Mouse (Mus musculus): ENCODE data around the gene Zbtb12. TPM values are rescaled to one million over a fixed set of nuclear protein-coding genes. Genes with fewer than 3 reads are reported as not detected.

Gene Zbtb12
- total RNA-seq, 2 experiments from 2014 or later = 4.6 to 5.7 TPM

- peak in 1 of 2 experiments; percentile 23 for DNase-seq
- intact Hi-C loops (cut with DNase I) = no loop called here
Observed at GRCm38 (mm10) chr17:34861704-34862415, 17.4 kb upstream of the Zbtb12 start.

DNA sequence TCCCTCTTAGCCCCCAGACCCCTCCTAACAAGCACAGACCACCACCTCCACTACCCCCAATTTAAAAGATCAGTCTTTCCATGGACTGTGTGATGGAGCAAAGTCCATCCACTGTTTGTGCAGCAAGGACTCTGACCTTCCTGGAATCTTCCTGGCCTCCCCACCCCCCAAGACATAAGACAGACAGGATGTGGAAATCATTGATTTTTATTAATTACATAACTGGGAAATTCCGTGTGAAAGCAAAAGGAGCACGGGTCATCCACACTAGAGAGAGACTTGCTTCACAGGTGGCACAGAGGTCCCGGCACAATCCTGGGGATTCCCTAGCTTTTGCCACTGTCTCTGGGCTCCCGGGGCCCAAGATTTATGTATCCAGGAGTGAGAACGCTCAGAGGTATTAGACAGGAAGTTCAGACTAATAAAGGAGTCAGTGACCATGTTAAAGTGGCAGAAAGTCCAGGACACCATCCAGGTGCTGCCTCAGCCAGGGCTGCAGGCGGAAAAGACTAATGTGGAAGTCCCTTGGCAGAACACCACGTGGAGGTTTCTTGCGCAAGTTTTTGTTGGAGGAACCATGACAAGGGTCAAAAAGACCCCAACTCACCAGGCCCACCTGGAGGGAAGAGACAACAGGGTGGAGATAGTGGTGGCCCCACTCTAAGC is 16.7 kb upstream of the Zbtb12 start, which contains the start of gene Cfb:
Gene Cfb (minus strand): TSS at position 103 of the 666 bp plus-strand sequence.
- intact Hi-C loops (cut with DNase I) = no loop called here
- DNase-seq = no peak

DNA sequence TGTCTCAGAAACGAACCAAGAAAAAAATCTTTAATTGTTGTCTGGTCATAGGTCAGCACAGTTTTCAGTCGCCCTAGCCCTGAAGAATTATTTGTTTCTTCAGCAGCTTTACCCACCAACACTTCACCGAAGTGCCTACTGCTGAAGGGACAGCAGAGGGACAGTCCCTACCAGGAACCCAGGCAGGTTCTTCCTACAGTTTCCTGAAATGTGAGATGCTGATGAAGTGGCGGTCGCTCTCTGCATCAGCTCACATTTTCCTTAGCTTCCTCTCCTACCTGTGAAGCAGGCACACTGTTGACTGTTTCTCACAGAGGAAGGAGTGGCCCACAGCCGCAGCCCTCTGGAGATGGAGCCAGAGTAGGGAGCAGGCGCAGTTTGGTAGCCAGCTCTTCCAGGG is 13.3 kb upstream of the Zbtb12 start:
- intact Hi-C loops (cut with DNase I) = no loop called here

GRCm38 (mm10) chr17:34874321-34874720 is 5.0 kb upstream of the Zbtb12 start:
- no peak for DNase-seq
- intact Hi-C loops (cut with DNase I) = no loop called here

More for the DNA sequence above, 13.3 kb upstream of the Zbtb12 start:
- DNase-seq = no peak

GRCm38 (mm10) chr17:34881166-34881565 is 1.9 kb downstream of the Zbtb12 start:
- intact Hi-C loops (cut with DNase I) = no loop called here
- no peak for DNase-seq

DNA sequence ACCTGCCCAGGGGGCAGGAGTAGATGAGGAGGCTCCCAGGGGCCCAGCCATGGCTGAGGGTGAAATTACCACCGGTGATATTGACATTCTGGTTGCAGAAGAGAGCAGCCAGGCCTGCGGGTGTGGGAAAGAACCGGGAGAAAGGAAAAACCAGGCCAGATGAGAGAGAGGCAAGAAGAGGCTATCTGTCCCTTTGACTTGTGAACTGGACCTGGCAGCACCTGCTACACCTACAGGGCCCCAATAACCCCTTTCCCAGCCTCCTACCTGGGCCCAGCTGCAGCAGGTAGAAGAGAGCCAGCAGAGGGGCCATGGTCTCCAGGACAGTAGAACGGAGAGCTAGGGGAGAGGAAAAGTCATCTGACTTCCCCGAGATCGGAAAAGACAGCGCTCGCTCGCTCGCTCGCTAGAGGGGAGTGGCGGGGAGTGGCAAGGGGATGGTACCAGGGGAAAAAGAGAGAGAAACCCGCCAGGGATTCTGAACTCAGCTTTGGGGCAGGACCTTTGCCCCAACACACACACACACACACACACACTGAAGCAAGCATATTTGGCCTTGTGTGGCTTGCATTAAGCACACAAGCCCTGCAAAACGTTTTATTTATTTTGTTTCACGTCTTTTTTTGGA is 2.5 kb downstream of the Zbtb12 start, which contains the start of gene Gm20547:
Gene Gm20547 (minus strand): TSS at position 360 of the 628 bp plus-strand sequence.
- intact Hi-C loops (cut with DNase I) = no loop called here
- DNase-seq = no peak

- intact Hi-C loops (cut with DNase I) = no loop called here
- DNase-seq = no peak
Observed at GRCm38 (mm10) chr17:34883332-34883731, 4.0 kb downstream of the Zbtb12 start.

GRCm38 (mm10) chr17:34884704-34885103 is 5.4 kb downstream of the Zbtb12 start:
- intact Hi-C loops (cut with DNase I) = no loop called here
- DNase-seq = no peak

DNA sequence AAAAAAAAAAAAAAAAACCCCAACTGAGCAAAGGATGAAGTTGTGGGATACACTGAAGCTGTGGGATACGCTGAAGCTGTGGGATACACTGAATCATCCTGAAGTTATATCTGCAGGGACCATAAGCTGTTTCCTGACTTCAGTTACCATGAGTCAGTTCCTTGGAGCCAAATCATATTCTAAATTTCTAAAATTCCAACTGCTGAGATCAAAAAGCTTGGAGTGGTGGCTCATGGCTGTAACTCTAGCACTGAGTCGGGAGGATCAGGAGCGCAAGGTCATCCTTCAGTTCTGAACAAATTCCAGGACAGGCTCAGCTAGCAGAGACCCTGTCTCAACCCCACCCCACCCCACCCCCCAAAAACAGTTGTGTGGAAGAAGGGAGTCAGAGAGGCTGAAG is 6.3 kb downstream of the Zbtb12 start:
- intact Hi-C loops (cut with DNase I) = no loop called here
- DNase-seq = no peak

DNA sequence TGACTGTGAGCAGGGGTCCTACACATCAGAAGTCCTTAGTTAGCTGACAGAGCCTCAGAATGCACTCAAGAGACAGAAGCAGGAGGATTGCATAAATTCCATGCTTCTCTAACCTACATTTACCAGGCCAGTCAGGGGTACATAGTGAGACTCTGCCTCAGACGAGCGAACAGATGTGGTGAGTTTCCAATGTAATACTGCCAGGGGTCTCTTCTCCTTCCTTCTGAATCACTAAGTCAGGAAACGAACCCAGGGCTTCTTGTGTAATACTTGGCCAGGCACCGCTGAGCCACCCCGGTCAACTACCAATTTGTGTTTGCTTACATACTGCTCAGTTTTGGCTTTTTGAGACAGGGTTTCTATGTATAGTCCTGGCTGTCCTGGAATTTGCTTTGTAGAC is 8.7 kb downstream of the Zbtb12 start:
- no peak for DNase-seq
- intact Hi-C loops (cut with DNase I) = no loop called here

DNA sequence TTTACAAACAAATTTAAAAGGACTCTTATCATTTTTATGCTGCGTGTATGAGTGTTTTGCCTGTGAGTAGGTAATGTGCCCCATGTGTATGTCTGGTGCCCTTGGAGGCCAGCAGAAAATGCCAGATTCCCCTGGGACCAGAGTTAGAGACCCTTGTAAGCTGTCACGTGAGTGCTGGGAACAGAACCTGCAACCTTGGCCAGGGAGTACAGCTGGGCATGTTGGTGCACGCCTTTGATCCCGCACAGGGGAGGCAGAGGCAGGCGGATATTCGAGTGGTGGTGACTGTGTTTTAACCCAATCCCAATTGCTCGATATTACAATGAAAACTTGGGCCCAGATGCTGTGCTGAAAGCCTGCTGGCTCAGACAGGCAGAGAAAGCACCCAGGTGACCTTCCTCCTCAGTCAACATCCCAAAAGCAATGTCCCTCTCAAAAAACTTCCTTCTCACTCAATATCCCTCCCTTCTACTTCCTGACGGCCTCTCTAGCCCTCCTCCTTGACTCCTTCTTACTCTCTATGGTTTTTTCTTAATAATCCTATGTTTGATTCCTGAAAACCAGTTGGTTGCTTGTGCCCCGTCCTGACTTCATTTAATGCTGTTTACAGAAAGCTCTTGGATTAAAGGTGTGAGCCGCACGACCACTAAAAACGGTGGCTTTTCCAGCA is 10.9 kb downstream of the Zbtb12 start:
- DNase-seq = no peak
- intact Hi-C loops (cut with DNase I) = no loop called here

DNA sequence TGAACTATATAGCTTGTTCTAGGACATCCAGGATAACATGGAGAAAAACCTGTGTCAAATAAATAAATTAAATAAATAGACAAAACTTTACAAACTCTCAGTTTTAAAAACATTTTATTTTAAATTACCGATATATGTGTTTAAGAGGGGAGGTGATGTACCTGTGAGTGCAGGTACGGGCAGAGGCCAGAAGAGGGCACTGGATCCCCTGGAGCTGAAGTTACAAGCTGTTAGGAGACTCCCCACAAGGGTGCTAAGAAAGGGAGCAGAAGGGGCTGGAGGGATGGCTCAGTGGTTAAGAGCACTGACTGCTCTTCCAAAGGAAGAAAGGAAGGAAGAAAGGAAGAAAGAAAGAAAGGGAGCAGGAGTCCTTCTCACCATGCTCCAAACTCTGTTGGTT is 12.1 kb downstream of the Zbtb12 start:
- intact Hi-C loops (cut with DNase I) = no loop called here
- no peak for DNase-seq

DNA sequence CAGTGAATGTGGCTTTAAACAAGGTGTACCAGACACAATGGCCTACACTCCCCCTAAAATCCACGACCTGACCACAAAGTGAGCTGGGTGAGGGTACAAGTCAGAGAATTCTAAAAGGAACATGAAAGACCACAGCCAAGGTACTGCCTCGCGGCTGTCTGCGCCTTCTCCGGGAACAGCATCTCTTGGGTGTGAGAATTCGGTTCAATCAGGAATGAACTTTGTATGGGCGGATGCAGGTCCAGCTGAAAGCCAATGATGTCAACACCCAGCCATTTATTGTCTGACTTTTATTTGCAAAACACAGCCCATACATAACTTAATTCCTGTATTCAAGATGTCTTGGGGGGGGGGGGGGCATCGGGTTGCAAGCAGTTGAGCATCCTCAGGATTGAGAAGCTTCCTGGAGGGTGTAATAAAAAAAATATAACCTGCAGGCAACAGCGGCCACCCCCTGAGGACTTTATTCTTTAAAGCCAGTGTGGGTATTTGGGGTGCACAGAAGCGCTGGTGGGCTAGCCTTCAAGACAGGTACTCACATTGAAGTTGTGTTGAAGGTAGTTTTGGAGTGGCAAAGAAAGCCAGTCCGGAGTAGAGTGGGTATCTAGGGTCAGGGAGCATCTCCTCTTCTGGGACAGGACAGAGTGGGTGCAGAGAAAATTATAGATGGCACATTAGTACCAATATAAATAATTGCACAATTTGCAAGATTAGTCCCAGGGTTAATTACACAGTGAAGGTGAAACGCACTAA is 14.0 kb downstream of the Zbtb12 start:
- intact Hi-C loops (cut with DNase I) = no loop called here
- DNase-seq = no peak

GRCm38 (mm10) chr17:34894074-34894597 is 14.9 kb downstream of the Zbtb12 start:
- DNase-seq = peak; percentile 87 to 90
- intact Hi-C loops (cut with DNase I) = no loop called here

DNA sequence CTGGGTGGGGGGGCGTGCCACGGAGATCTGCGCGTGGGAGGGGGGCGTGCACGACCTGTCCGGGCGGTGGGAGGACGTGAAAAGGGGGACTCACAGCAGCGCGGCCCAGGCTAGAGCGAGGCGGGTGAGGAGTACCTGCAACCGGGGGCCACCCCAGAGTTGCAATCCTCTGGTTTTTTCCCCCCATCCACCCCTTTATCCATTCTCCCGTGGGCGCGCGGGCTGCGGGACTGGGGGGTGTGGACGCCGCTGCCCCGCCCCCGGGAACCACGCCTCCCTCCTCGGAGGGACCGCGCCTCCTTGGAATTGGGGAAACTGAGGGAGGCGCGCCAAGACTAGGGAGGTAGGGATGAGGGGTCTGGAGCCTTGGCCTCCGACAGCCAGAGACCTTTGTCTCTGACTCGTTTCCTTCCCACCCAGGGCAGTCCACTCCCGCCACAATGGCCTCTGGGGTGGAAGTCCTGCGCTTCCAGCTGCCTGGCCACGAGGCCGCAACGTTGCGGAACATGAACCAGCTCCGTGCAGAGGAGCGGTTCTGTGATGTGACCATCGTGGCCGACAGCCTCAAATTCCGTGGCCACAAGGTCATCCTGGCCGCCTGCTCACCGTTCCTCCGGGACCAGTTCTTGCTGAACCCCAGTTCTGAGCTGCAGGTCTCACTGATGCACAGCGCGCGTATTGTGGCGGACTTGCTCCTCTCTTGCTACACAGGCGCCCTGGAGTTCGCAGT is 15.7 kb downstream of the Zbtb12 start:
- intact Hi-C loops (cut with DNase I) = no loop called here
- DNase-seq = peak in 1 of 2 experiments; percentile 40

DNA sequence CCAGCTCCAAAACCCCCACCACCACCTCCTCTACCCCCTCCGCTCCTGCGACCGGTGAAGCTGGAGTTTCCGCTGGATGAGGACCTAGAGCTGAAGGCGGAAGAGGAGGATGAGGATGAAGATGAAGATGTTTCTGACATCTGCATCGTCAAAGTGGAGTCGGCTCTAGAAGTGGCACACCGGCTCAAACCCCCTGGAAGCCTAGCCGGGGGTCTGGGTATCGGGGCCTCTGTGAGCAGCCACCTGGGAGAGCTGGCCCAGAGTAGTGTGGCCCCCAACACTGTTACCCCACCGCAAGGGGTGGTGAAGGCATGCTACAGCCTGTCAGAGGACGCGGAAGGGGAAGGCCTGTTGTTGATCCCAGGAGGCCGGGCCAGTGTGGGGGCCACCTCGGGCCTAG is 16.4 kb downstream of the Zbtb12 start:
- DNase-seq = no peak
- intact Hi-C loops (cut with DNase I) = no loop called here

DNA sequence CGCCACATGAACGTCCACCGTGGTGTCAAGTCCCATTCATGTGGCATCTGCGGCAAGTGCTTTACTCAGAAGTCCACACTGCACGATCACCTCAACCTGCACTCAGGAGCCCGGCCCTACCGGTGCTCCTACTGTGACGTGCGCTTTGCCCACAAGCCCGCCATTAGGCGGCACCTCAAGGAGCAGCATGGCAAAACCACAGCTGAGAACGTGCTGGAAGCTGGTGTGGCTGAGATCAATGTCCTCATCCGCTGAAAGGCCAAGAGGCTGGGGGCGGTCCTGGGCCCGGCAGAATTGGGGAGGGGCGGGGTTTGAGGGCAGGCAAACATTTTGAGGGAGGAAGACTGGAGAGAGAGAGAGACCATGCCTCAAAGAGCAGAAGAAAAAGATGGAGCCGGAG is 17.1 kb downstream of the Zbtb12 start:
- no peak for DNase-seq
- intact Hi-C loops (cut with DNase I) = no loop called here

- intact Hi-C loops (cut with DNase I) = no loop called here
- DNase-seq = no peak
Observed at GRCm38 (mm10) chr17:34897373-34898159, 18.3 kb downstream of the Zbtb12 start.

DNA sequence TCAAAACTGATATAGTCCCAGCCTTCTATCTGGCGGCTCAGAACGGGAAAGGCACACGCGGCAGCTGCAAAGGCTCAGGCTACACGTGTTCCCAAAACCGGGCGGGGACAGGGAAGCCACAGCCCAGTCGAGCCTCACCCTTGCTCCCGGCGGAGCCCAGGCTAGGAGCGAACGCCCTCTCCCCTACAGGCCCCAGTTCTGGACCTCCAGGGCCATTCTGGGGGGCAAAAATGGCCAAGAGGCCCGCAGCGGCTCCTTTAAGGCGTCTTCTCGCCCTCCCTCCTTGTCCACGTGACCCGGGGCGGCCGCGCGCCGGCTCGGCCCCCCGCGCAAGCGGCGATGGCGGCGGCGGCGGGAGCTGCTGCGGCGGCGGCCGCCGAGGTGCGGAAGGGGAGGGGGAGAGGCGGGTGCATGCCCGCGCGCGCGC is 18.9 kb downstream of the Zbtb12 start, which contains the start of the genes C2 and Ehmt2:
Gene C2 (minus strand): TSS at position 106 of the 427 bp plus-strand sequence.
Gene Ehmt2 (plus strand): TSS at position 310 of the 427 bp plus-strand sequence.
- intact Hi-C loops (cut with DNase I) = no loop called here
- DNase-seq = peak; percentile 64 to 76

Data from gastrocnemius, postnatal 36 days (tissue).